Mouse (Mus musculus) MEL (cell line): ENCODE results near the gene Gstm2.

Experiments
- BHLHE40 ChIP-seq: IDR thresholded peaks from 2 replicates; pipeline ENCODE4 v1.6.1; 2012; ENCODE audit warnings: low read depth, mild to moderate bottlenecking, inconsistent platforms, low read length, improper control_type of control experiment, borderline replicate concordance
- CTCF ChIP-seq, 3 experiments: IDR thresholded peaks in 2 of 3; conservative IDR thresholded peaks in 1 of 3; 2 replicates each; pipeline ENCODE4 v1.5.1; 2011 to 2012; ENCODE audit warnings: low read length in 3 of 3, low read depth in 2 of 3, mild to moderate bottlenecking in 2 of 3, improper control_type of control experiment in 1 of 3, inconsistent platforms in 1 of 3, mixed read lengths in 1 of 3, moderate library complexity in 1 of 3; ENCODE audit not compliant: control insufficient read depth in 1 of 3, insufficient read depth in 1 of 3, poor library complexity in 1 of 3, severe bottlenecking in 1 of 3
- KAT2A ChIP-seq: conservative IDR thresholded peaks from 2 replicates; pipeline ENCODE4 v1.6.1; 2012; ENCODE audit warnings: low read depth, low read length, improper control_type of control experiment, inconsistent platforms
- MAFK ChIP-seq: IDR thresholded peaks from 2 replicates; pipeline ENCODE4 v1.6.1; 2011; ENCODE audit warnings: low read depth, mild to moderate bottlenecking, low read length, improper control_type of control experiment, borderline replicate concordance
- MAX ChIP-seq: IDR thresholded peaks from 2 replicates; pipeline ENCODE4 v1.6.1; 2011; ENCODE audit warnings: low read length, improper control_type of control experiment
- NELFE ChIP-seq: IDR thresholded peaks from 2 replicates; pipeline ENCODE4 v1.6.1; 2011; ENCODE audit warnings: low read depth, low read length, improper control_type of control experiment
- POLR2A ChIP-seq, 2 experiments: IDR thresholded peaks; 2 replicates each; pipeline ENCODE4 v1.6.1; 2011 to 2012; ENCODE audit warnings: low read length in 2 of 2, mild to moderate bottlenecking in 2 of 2, control low read depth in 1 of 2, improper control_type of control experiment in 1 of 2, low read depth in 1 of 2, moderate library complexity in 1 of 2; ENCODE audit not compliant: control insufficient read depth in 1 of 2, insufficient read depth in 1 of 2, poor library complexity in 1 of 2
- POLR2AphosphoS5 ChIP-seq: IDR thresholded peaks from 2 replicates; pipeline ENCODE4 v1.6.1; 2012; ENCODE audit warnings: low read depth, borderline replicate concordance, mild to moderate bottlenecking, inconsistent platforms, low read length, moderate library complexity, mixed read lengths
- RAD21 ChIP-seq: IDR thresholded peaks from 2 replicates; pipeline ENCODE4 v1.6.1; 2011; ENCODE audit warnings: mild to moderate bottlenecking, low read depth, low read length, improper control_type of control experiment
- SMC3 ChIP-seq: IDR thresholded peaks from 2 replicates; pipeline ENCODE4 v1.6.1; 2011; ENCODE audit warnings: low read depth, low read length, improper control_type of control experiment
- TAL1 ChIP-seq: IDR thresholded peaks from 2 replicates; pipeline ENCODE4 v1.6.1; 2012; ENCODE audit warnings: mild to moderate bottlenecking, inconsistent platforms, low read length, moderate library complexity, mixed read lengths
- UBTF ChIP-seq: IDR thresholded peaks from 2 replicates; pipeline ENCODE4 v1.6.1; 2012; ENCODE audit warnings: low read depth, mild to moderate bottlenecking, inconsistent platforms, low read length, improper control_type of control experiment, moderate library complexity, borderline replicate concordance; ENCODE audit not compliant: insufficient read depth
- ZC3H11A ChIP-seq: IDR thresholded peaks from 2 replicates; pipeline ENCODE4 v1.6.1; 2012; ENCODE audit warnings: low read depth, mild to moderate bottlenecking, inconsistent platforms, low read length, improper control_type of control experiment

DNA sequence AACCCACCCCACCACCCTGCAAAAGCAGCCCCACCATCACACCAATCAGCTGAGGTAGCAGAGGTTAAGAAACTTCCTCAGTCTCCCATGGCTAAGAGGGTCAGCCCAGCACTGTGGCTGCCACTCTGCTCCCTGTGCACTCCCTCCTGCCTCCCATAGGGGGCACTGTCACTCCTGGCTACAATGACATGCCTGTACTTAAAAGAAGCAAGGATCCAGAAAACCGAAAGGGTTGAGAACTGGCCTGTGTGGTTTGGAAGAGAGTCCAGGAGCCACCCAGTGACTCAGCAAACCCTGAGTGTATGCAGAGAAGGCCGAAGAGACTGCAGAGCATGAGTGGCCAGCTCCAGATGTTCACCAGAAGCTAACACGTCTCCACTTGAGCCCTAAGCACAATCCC is 46.9 kb downstream of the Gstm2 start:
- TF ChIP-seq KAT2A: no peak
- peak; percentile 76 for TF ChIP-seq SMC3
- TF ChIP-seq CTCF (IDR thresholded peaks at IDR 0.05 in 2 of 3, conservative IDR thresholded peaks at IDR 0.05 in 1 of 3; ENCODE audit: control insufficient read depth in 1 of 3, insufficient read depth in 1 of 3, low read depth in 2 of 3, low read length in 3 of 3, poor library complexity in 1 of 3, severe bottlenecking in 1 of 3): peak; percentile 87 to 97 (median 89)
- TF ChIP-seq POLR2A (IDR thresholded peaks at IDR 0.05; ENCODE audit: control insufficient read depth in 1 of 2, insufficient read depth in 1 of 2, low read depth in 1 of 2, low read length in 2 of 2, poor library complexity in 1 of 2): no peak
- no peak for TF ChIP-seq POLR2AphosphoS5
- TF ChIP-seq BHLHE40: no peak
- no peak for TF ChIP-seq MAX
- peak; percentile 72 for TF ChIP-seq RAD21
- peak; percentile 71 for TF ChIP-seq ZC3H11A
- TF ChIP-seq NELFE: no peak
- no peak for TF ChIP-seq UBTF
- no peak for TF ChIP-seq TAL1
- TF ChIP-seq MAFK: no peak
